Mouse (Mus musculus): Measurements from ENCODE around the gene Pagr1a. TPM values are rescaled to one million over a fixed set of nuclear protein-coding genes. Genes with fewer than 3 reads are reported as not detected.

The Pagr1a gene
- total RNA-seq, 1 experiment = 32.3 TPM

- no peak for TF ChIP-seq ZC3H11A (IDR thresholded peaks at IDR 0.05; ENCODE audit: borderline replicate concordance, low read depth, low read length)
- no peak for TF ChIP-seq ZNF384 (IDR thresholded peaks at IDR 0.05; ENCODE audit: low read depth, low read length)
- no peak for TF ChIP-seq CHD2 (IDR thresholded peaks at IDR 0.05; ENCODE audit: low read depth, low read length)
- no peak for TF ChIP-seq HCFC1 (IDR thresholded peaks at IDR 0.05; ENCODE audit: borderline replicate concordance, insufficient read depth, low read length)
- TF ChIP-seq MAFK (IDR thresholded peaks at IDR 0.05; ENCODE audit: insufficient read depth, low read depth, low read length) = no peak
- Histone ChIP-seq H3K4me1 (ENCODE audit: control insufficient read depth in 2 of 2, insufficient read depth in 2 of 2, low read length in 2 of 2, poor library complexity in 1 of 2) (peaks cover 5 to 16% of the 10 kb centered on the region in 2 experiments; a peak in 2 of 4 replicates), H3K9me3 (ENCODE audit: control insufficient read depth, insufficient read depth, low read depth, low read length) (no peaks in the 10 kb centered on the region), H3K27ac (ENCODE audit: insufficient read depth, low read depth, low read length, poor library complexity, severe bottlenecking) (no peak overlapping the region), H3K4me3 (ENCODE audit: insufficient read depth in 1 of 2, low read depth in 1 of 2, low read length in 2 of 2, poor library complexity in 1 of 2, severe bottlenecking in 1 of 2) (no peak overlapping the region), H3K9ac (ENCODE audit: insufficient read depth, low read depth, low read length, poor library complexity, severe bottlenecking) (no peak overlapping the region; the same call in 1 of the 2 replicates), H3K36me3 (ENCODE audit: control insufficient read depth, insufficient read depth, low read length, poor library complexity, severe bottlenecking) (peaks cover 33% of the 10 kb centered on the region)
- in situ Hi-C loops (cut with MboI; ENCODE audit: low sequenced_read_pairs in 2 of 2, unreplicated experiment in 2 of 2) = no loop called here
- DNase-seq (ENCODE audit: low read depth, low spot score) = no peak
Measured at GRCm38 (mm10) chr7:127019306-127019960, 2.3 kb upstream of the Pagr1a start.

DNA sequence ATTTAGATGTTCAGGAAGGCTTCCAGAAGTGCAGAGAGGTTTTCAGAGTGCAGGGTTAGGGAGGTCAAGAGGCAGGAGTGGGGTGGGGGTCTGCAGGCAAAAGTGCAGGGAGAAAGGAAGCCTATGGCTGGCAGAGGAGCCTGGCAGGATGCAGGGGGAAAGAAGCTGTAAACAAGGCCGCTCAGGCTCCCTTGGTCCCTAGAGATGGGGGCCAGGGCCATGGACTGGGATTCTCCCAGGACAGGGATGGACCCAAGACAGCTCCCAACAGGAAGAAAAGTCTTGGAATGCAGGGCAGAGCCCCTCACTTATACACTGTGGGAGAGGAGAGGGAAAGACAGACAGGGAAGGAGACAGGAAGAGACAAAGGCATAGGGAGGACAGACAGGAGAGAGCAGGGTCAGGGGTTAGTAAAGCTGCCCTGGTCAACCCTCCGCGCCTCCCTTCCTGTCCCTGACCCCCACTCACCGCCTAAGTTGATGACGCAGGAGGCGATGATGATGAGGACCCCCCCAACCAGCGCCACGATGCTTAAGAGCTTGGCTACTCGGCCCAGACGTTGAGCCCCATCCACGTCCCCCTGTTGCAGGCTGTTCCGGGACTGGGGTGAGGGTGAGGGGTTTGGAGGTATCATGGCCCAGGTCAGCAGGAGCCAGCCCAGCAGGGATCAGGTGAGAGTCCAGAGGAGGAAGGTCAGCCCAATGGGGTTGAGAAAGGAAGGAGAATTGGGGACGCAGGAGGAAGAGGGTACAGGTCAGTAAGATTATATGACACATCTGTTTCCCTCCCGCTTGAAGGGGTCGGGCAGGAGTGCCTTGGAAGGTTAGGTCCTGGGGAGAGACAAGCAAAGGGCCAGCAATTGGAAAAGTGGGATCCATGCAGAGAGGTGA is 1.5 kb upstream of the Pagr1a start:
- in situ Hi-C loops (cut with MboI; ENCODE audit: low sequenced_read_pairs in 2 of 2, unreplicated experiment in 2 of 2) = no loop called here

DNA sequence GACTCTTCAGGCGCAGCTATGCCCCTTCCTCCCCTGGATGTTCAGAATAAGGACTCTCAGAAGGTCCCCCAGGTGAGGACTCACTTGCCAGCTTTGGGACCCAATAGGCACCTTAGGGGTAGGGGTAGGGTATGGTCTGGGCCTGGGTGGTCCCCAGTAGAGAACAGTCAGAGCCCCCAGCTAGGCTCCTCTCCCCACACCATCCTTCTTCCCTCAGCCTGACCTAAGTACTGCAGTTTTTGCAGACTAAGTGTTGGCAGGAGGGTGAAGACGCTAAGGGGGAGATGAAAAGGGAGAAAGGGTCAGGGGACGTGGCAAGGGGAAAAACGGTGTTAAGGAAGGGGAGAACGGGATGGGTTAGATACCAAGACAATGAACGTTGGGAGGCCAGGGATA is 796 bp upstream of the Pagr1a start:
- H3K27ac ChIP-seq (ENCODE audit: insufficient read depth, low read depth, low read length, poor library complexity, severe bottlenecking) = no peak overlapping the region
- H3K4me3 ChIP-seq (ENCODE audit: insufficient read depth in 1 of 2, low read depth in 1 of 2, low read length in 2 of 2, poor library complexity in 1 of 2, severe bottlenecking in 1 of 2) = no peak overlapping the region
- H3K36me3 ChIP-seq (ENCODE audit: control insufficient read depth, insufficient read depth, low read length, poor library complexity, severe bottlenecking) = peaks cover 21% of the 10 kb centered on the region
- no peak for TF ChIP-seq ZC3H11A (IDR thresholded peaks at IDR 0.05; ENCODE audit: borderline replicate concordance, low read depth, low read length)
- TF ChIP-seq CHD2 (IDR thresholded peaks at IDR 0.05; ENCODE audit: low read depth, low read length) = no peak
- no peak for TF ChIP-seq HCFC1 (IDR thresholded peaks at IDR 0.05; ENCODE audit: borderline replicate concordance, insufficient read depth, low read length)
- TF ChIP-seq MAFK (IDR thresholded peaks at IDR 0.05; ENCODE audit: insufficient read depth, low read depth, low read length) = no peak
- TF ChIP-seq ZNF384 (IDR thresholded peaks at IDR 0.05; ENCODE audit: low read depth, low read length) = no peak
- no peak for DNase-seq (ENCODE audit: low read depth, low spot score)
- H3K9me3 ChIP-seq (ENCODE audit: control insufficient read depth, insufficient read depth, low read depth, low read length) = no peaks in the 10 kb centered on the region
- H3K4me1 ChIP-seq (ENCODE audit: control insufficient read depth in 2 of 2, insufficient read depth in 2 of 2, low read length in 2 of 2, poor library complexity in 1 of 2) = peaks cover 4 to 11% of the 10 kb centered on the region in 2 experiments; a peak in 3 of 4 replicates
- in situ Hi-C loops (cut with MboI; ENCODE audit: low sequenced_read_pairs in 2 of 2, unreplicated experiment in 2 of 2) = no loop called here
- 0 out of 2 replicates have a peak overlapping the region, but pooled peaks have one; percentile 14 for H3K9ac ChIP-seq (ENCODE audit: insufficient read depth, low read depth, low read length, poor library complexity, severe bottlenecking)

More for the DNA sequence above, 1.5 kb upstream of the Pagr1a start:
- Histone ChIP-seq H3K4me3 (ENCODE audit: insufficient read depth in 1 of 2, low read depth in 1 of 2, low read length in 2 of 2, poor library complexity in 1 of 2, severe bottlenecking in 1 of 2) (no peak overlapping the region), H3K9ac (ENCODE audit: insufficient read depth, low read depth, low read length, poor library complexity, severe bottlenecking) (no peak overlapping the region), H3K4me1 (ENCODE audit: control insufficient read depth in 2 of 2, insufficient read depth in 2 of 2, low read length in 2 of 2, poor library complexity in 1 of 2) (peaks cover 4 to 16% of the 10 kb centered on the region in 2 experiments; a peak in 2 of 4 replicates), H3K27ac (ENCODE audit: insufficient read depth, low read depth, low read length, poor library complexity, severe bottlenecking) (no peak overlapping the region), H3K36me3 (ENCODE audit: control insufficient read depth, insufficient read depth, low read length, poor library complexity, severe bottlenecking) (peaks cover 25% of the 10 kb centered on the region), H3K9me3 (ENCODE audit: control insufficient read depth, insufficient read depth, low read depth, low read length) (no peaks in the 10 kb centered on the region)
- TF ChIP-seq HCFC1 (IDR thresholded peaks at IDR 0.05; ENCODE audit: borderline replicate concordance, insufficient read depth, low read length) = no peak
- no peak for TF ChIP-seq MAFK (IDR thresholded peaks at IDR 0.05; ENCODE audit: insufficient read depth, low read depth, low read length)
- TF ChIP-seq ZNF384 (IDR thresholded peaks at IDR 0.05; ENCODE audit: low read depth, low read length) = no peak
- no peak for TF ChIP-seq CHD2 (IDR thresholded peaks at IDR 0.05; ENCODE audit: low read depth, low read length)
- TF ChIP-seq ZC3H11A (IDR thresholded peaks at IDR 0.05; ENCODE audit: borderline replicate concordance, low read depth, low read length) = no peak
- no peak for DNase-seq (ENCODE audit: low read depth, low spot score)

- H3K36me3 ChIP-seq (ENCODE audit: control insufficient read depth, insufficient read depth, low read length, poor library complexity, severe bottlenecking) = peaks cover 12% of the 10 kb centered on the region
- no peaks in the 10 kb centered on the region for H3K9me3 ChIP-seq (ENCODE audit: control insufficient read depth, insufficient read depth, low read depth, low read length)
- in situ Hi-C loops (cut with MboI; ENCODE audit: low sequenced_read_pairs in 2 of 2, unreplicated experiment in 2 of 2) = no loop called here
- DNase-seq (ENCODE audit: low read depth, low spot score) = no peak
- H3K9ac ChIP-seq (ENCODE audit: insufficient read depth, low read depth, low read length, poor library complexity, severe bottlenecking) = peak overlapping the region; percentile 95
- H3K4me1 ChIP-seq (ENCODE audit: control insufficient read depth in 2 of 2, insufficient read depth in 2 of 2, low read length in 2 of 2, poor library complexity in 1 of 2) = peaks cover 2 to 7% of the 10 kb centered on the region in 2 experiments; a peak in 3 of 4 replicates
- peak overlapping the region; percentile 73 to 91 for H3K4me3 ChIP-seq (ENCODE audit: insufficient read depth in 1 of 2, low read depth in 1 of 2, low read length in 2 of 2, poor library complexity in 1 of 2, severe bottlenecking in 1 of 2)
- peak overlapping the region; percentile 84 for H3K27ac ChIP-seq (ENCODE audit: insufficient read depth, low read depth, low read length, poor library complexity, severe bottlenecking)
- TF ChIP-seq ZNF384 (IDR thresholded peaks at IDR 0.05; ENCODE audit: low read depth, low read length) (no peak), HCFC1 (IDR thresholded peaks at IDR 0.05; ENCODE audit: borderline replicate concordance, insufficient read depth, low read length) (no peak), MAFK (IDR thresholded peaks at IDR 0.05; ENCODE audit: insufficient read depth, low read depth, low read length) (no peak), CHD2 (IDR thresholded peaks at IDR 0.05; ENCODE audit: low read depth, low read length) (no peak), ZC3H11A (IDR thresholded peaks at IDR 0.05; ENCODE audit: borderline replicate concordance, low read depth, low read length) (no peak)
Measured at GRCm38 (mm10) chr7:127016486-127016938, 640 bp downstream of the Pagr1a start.

Measured in ES-E14 (cell line).